Mouse (Mus musculus) liver, postnatal 0 days (tissue): ENCODE measurements around the gene Cma1.

Experiments used
- CTCF ChIP-seq: sonication (generic); IDR thresholded peaks from 2 replicates; pipeline ENCODE4 v1.5.1; 2016; ENCODE audit warnings: antibody characterized with exemption, low read depth
- EP300 ChIP-seq: IDR thresholded peaks from 2 replicates; pipeline ENCODE4 v1.6.1; 2016; ENCODE audit warnings: antibody characterized with exemption, low read depth, mild to moderate bottlenecking

DNA sequence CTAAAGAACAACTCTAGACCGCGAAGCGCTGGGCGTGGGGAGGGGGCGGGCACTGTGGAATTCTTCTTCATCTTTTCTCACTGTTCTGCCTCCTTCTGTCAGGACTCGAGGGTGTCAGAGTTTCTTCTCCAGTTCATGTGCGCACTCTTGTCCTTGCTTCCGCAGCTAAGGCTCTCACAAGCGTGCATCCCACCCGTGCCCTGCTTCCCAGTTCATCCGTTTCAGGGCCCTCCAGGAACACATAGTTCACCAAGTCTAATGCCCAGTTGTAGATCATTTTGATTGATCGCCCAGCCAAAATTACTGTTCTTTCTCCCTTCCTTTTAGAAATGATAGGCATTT, 44.1 kb downstream of the Cma1 start:
- TF ChIP-seq CTCF, result no peak
- no peak for TF ChIP-seq EP300
